Mouse (Mus musculus): ENCODE data around the gene Itk.

Gene Itk

DNA sequence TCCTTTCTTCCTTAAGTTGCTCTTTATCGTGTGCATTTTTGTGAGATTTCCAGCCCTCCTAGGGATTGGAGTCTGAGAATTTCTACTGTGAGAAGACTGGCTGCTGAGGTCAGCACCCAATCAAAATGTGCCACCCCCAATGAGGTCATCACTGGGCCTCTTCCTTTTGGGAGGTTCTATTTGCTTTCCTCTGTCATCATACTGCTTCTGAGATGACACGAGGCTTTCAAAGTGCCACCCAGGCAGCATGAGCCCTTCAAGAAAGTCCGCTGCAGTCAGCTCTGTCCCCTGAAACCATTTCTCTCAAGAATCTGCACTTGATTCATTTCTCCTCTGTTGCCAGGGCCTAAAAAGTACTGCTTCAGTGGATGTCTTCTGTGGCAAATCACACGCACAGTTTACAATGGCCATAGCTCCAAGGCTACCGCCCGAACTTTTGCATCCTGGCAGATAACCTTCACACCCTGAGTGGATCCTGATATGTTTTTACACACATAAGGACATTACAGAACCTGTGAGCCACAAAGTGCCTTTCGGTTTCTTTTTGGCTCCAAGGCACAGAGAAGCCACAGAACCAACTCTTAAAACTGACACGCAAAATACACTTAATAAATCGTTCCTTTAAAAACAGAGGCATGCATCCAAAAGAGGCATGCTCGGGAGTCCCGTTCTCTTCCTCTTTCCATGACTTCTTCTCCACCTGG, 80.9 kb downstream of the Itk start:
- no peak for DNase-seq (ENCODE audit: low spot score in 2 of 2)

DNA sequence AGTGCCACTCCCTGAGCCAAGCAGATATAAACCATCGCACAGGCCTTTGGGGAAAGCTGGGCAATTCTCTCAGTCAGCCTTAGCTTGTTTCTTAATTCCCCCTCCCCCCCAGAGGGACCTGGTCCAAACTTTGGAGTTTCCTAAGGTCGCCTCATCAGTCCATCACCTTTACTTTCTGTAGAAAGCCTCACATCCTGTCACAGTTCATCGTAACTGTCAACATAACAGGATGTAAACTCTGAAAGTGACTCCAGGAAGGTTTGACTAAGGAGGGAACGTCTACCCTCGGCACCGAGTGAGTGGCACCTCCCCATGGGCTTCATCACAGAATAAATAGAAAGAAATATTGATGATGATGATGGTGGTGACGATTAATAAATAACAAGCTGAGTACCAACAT, 81.5 kb downstream of the Itk start:
- DNase-seq (ENCODE audit: low spot score in 2 of 2): no peak

DNA sequence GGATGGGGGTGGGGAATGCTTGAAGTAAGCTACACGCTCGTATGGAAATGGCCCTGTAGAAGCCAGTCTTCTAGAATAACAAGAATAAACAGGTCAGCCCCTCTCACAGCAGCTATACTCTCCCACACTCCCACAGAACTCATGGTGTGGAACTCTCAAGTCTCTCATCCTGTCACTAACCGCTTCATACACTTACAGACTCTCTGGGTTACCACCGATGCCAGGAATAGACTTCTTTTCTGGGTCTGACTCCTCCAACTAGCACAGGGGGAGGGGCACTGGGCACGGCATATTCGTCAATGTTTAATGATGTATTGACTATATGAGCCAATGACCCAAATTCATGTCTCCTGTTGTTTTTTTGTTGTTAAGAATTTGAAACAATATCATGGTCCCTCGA, 82.5 kb downstream of the Itk start:
- DNase-seq (ENCODE audit: low spot score in 2 of 2): no peak

DNA sequence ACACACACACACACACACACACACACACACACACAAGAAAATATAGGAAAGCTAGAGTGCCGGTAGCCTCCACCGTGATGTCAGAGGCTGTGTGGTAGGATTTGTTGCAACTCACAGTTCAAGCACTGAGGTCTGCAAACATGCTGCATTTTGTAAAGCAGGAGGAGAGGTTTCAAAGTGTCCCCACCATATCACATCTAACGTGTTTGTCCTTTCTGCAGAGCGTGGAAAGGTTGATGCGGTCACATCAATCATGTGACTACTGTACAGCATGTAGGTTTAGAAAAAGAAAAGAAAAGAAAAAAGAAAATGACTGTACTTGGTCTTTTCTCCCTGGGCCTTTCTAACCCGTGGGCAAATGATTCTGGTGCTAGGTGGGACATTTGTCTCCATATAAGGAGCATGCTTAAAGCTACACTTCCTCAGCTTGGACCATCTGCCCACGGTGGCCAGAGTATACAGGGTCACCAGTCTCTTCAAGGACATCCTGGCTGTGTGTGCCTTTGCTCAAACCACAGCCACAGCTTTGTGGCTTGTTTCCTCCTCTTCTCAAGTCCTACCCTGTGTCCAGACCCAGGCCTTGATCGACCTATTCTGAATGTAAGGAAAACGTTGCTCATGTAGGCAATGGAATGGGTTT, 83.3 kb downstream of the Itk start:
- DNase-seq (ENCODE audit: low spot score in 2 of 2): no peak

DNA sequence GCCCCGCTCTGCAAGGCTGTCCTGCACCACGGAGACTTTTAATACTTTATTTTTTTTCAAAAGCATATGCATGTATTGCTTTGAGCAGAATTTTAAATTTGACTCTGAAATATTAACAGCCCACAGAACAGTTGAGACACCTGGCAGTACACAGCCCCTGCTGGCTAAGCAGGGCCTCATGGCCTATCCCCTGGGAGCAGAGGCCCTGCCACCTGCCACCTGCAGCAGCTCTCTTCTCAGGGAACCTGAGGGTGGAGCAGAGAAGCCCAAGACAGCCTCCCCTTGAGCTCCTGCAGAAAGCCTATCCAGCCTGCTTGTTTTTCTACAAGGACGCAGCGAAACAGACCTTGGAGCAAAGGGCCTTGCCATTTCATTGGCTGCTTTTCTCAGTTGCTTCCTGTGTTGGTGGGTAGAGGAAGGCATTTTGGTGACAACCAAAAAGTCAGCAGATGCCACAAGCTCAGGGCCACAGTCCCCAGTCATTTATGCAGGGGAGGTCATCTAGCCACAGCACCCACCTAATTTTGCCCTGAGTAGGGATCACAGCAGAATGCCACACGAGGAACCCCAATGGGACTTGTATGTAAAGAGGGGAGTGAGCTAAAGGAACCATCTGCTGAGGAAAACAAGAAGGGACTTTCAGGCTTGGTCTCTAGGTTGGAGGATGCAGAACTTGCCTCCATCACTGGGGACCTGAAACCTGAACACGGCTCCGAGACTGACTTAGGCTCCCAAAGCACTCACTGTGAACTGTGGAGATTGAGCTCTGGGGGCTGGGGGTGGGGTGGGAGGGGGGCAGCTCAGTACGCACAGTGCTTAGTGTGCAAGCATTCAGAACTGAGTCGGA, 84.2 kb downstream of the Itk start:
- no peak for DNase-seq (ENCODE audit: low spot score in 2 of 2)

DNA sequence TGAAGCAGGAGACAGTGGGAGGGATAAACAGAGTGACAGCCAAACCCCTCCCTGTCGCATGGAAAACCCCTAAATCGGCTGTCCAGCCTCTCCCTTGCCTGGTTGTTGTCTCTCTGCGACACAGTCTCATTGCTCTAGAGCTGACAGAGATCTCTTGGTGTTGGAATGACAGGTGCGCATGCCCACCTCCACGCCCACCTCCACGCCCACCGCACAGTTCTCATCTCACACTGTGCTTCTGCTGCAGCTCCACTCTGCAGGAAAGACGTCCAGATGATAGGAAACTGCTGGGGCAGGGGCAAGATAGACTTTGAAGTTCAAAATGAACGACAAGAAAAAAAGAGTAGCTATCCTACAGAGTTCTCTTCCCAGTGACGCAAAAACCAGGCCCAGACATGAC, 85.2 kb downstream of the Itk start:
- no peak for DNase-seq (ENCODE audit: low spot score in 2 of 2)

DNA sequence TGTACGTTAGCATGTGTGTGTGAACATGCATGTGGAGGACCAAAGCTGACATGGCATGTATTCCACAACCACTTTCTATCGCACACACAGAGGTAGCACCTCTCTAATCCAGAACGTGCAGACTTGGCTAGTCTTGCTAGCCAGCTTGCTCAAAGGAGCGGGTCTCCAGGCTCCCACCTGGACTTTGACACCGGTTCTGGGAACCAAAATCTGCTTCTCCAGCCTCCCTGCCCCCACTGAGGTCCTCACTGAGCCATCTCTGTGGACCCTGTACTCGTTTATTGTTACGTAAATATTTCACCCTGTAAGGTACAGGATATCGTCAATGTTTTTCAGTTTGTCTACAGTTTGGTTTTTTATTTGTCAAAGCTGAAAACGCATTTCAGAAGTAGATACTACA, 86.8 kb downstream of the Itk start:
- DNase-seq (ENCODE audit: low spot score in 2 of 2): no peak

DNA sequence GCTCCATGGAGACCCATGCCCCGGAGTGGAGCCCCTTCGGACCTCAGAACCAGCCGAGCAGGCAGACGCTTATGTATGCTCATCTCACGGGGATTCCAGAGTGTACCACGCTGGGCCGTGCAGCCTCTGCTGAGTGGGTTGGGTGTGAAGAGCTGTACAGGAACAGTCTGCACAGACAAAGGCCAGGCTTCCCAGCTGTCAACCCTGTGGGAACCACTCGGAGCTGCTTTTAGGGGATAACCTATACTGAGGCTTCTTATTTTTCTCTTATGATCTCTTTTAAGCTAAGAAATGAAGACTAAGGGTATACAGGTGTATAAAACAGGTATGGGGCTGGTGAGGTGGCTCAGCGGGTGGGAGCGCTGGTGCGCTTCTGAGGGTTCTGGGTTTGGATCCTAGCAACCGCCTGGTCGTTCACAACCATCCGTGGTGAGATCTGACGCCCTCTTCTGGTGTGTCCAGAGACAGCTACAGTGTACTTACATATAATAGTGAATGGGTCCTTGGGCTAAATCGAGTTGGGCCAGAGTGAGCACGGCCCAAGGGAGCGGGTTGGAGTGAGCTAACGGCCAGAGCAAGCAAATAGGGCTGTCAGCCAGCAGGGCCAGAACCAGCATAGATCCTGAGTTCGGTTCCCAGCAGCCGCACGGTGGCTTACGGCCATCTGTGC, 87.6 kb downstream of the Itk start:
- DNase-seq (ENCODE audit: low spot score in 2 of 2): no peak

DNA sequence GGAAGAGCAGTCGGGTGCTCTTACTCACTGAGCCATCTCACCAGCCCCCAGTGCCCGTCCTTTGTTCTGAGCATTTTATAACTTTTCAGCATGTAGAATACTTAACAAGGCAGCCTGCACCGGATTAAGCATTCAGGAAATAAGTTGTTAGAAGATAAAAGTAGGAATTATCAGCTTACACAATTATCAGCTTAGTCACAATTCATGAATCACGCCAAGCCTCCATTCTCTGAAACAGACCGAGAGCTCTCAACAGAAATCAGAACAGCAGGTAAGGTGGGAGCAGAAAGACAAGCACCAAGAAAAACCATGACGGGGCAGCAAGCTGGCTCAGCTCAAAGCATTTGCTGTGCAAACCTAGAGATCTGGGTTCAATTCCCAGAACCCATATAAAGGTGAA, 89.4 kb downstream of the Itk start:
- no peak for DNase-seq (ENCODE audit: low spot score in 2 of 2)

DNA sequence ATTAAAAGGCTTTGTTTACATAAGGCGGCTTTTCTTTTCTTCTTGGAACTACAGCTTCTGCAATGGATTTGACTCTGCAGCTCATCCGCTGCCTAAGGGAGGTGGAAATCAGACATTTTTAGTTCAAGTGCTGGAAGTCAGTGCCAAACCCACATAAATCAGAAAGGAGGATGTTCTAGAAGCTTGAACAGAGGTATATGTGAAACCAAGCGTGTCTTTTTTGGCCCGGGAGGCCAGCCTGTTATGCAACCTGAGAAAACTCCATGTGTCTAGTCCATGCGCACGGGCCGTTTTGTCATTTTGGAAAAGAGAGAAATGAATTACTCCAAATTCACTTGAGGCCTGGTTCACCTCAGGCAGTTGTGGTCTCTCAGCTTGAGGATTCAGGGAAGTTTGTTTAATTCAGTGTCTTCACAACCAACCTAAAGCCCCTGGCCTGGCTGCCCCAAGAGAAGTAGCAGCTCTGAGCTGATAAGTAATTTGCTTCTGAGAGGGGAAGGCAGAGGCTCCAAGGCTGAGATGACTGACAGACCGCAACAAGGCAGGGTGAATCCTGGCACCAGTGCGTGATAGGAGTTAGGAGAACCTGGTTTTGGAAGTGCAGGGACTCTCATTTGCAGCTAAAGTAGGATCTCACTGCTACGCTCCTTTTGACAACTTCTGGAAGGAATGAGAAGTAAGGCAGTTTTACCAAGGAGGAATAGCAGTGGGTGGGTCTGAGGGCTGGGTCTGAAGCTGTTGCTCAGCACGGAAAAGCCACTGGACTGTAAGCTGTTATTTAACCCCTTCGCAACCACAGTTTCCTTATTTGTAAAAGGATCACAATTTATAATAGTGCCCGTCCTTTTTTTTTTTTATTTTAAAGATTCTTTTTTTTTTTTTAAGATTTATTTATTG, 90.2 kb downstream of the Itk start:
- no peak for DNase-seq (ENCODE audit: low spot score in 2 of 2)

DNA sequence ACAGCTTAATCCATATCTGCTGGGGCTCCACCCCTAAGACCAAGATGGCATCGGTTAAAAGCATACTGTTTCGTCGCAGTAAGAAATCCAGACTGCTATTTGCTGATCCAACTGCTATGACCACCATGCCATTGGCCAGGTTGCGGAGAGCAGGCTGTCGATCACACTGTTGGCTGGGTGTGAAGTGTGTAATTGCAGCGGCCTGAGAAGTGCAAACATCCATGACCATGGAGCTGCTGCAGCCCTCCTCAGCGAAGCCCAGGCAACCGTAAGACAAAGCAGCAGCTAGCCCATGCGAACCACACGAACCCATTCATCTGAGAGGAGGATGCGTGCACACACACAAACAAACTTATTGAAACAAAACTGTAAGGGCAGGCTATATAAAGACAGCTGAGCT, 94.9 kb downstream of the Itk start:
- DNase-seq (ENCODE audit: low spot score in 2 of 2): no peak

DNA sequence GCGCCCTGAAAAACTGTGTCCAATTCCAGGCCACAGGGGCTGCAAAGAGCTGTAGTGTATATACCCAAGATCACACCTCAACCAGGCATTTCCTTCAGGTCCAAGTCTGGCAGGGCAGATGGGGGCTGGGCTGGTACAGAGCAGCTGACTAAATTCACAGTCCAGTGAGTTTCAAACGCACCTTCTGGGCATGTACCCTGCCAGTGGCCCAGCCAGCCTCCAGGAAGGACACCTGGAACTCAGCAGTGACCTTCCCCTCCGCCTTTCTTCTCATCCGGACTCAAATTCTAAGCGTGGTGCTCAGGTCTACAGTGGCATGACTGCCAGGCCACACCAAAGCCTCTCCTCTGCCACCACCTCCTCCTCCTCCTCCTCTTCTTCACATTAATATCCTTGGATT, 95.8 kb downstream of the Itk start:
- no peak for DNase-seq (ENCODE audit: low spot score in 2 of 2)

DNA sequence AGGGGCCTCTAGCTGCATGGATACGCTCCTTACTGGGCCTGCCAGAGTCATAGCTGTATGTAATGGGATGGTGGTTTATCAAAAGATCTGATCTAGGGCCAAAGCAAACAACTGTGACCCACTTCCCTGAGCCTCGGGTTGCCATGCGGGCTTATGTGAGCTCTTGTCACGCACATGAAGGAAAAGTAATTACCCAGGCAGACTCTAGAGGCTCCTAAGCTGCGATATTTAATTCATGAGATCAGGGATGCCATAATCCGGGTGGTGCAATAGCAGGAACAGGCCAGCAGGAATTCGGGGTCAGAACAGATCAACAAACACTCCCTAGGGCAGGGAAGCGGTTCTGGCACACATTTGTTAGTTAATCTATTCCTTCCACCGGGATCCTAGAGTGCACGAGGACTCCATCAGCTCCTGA, 98.3 kb downstream of the Itk start:
- DNase-seq (ENCODE audit: low spot score in 2 of 2): no peak

DNA sequence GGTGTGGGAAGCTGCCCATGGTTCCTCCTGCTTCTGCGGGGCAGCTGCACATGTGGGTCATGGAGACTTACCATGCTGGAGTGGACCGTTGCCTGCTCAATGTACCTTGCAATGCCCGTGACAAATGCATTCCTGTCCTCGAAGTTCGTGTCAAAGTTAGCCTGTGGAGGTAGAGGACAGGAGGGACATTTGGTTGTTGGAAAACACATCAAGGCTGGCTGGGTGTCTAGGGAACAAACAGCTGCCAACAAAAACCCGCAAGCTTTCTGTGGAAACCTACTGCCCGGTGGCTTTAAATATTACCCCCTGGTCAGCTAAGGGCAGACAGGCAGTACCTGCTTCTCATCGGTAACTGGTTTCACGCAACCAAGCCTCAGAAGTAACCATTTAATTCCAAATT, 99.8 kb downstream of the Itk start:
- DNase-seq (ENCODE audit: low spot score in 2 of 2): no peak

DNA sequence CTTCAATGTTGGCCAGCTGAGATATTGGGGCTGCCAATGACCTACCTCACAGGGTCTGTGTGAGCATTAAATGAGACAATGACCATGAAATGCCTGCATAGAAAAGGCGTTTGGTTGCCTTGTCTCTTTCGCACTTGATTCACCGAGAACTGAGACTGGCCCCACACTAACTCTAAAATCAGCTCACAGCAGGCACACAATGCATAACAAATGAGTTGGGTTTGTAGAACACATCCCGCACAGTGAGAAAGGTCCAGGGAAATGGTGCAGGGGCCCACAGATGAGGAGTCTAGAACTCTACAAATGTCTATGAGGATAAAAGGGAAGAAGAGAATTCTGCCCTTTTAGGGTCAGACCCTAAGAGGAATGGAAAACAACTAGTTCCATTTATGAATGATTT, 100.3 kb downstream of the Itk start:
- DNase-seq (ENCODE audit: low spot score in 2 of 2): no peak

DNA sequence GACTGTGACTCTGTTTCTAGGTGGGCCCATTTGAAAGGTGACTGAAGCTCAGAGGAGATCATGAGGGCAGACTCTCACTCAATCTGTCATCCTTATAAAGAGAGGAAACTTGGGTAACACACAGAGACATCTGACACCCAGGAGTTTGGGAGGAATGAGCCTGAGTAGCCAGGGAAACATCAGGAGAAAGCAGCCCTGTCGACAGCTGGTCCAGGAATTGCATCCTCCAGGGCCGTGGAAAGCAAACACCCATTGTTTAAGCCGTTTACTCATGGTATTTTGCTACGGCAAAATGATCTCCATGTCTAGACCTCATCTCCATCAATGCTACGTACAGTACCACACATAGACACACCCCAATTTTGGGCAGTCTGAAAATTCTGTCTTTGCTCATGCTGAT, 101.2 kb downstream of the Itk start:
- DNase-seq (ENCODE audit: low spot score in 2 of 2): no peak

DNA sequence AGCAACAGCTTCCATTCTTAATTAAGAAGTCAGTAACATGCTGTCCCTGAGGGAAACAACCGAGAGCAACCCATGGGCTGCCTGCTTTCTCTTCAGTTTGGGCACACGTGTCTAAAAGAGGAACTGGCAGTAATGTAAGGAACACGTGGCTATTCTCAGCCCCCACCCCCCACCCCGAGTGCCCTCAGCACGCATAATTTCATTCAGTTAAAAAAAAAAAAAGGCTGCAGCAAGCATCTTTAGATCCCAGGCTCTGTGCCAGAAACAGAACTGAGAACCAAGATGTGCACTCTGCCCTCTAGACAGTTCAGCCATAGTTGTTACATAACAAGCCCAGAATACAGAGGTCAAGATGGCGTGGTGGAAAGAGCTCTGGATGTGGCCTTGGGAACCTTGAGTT, 102.5 kb downstream of the Itk start:
- DNase-seq (ENCODE audit: low spot score in 2 of 2): no peak

DNA sequence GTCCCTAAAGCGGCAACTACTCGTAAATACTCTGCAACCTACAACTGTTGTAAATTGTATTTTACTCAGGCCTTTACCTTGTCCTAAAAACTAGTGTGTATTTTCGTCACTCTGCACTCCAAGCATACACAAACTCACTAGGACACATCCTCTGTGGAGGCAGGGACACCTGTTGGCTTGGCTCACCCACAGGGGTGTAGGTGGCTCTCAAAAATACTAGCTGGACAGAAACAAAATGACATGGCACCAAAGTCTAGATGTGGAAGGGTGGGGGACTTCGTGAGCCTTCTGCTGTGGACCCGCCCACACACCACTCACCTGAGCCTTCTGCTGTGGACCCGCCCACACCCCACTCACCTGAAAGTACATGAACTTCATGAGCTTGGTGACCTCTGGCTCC, 105.5 kb downstream of the Itk start:
- no peak for DNase-seq (ENCODE audit: low spot score in 2 of 2)

DNA sequence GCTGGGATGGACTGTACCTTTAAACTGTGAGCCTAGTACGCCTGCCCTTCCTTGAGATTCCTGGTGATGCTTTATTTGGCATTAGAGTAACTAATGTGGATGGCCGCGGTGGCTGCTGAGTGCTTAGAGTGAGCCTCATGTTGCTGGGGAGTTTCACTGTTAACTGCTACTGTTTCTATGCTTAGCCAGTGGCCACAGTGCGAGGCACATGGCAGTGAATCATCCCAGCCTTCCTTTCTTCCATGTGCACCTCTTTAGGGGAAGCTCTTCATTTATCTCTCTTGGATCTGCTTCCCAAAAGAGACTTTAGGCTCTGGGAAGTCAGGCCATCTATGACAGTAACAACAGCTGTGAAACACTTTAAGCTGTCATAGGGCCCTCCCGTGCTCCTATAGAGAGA, 106.7 kb downstream of the Itk start:
- DNase-seq (ENCODE audit: low spot score in 2 of 2): no peak

DNA sequence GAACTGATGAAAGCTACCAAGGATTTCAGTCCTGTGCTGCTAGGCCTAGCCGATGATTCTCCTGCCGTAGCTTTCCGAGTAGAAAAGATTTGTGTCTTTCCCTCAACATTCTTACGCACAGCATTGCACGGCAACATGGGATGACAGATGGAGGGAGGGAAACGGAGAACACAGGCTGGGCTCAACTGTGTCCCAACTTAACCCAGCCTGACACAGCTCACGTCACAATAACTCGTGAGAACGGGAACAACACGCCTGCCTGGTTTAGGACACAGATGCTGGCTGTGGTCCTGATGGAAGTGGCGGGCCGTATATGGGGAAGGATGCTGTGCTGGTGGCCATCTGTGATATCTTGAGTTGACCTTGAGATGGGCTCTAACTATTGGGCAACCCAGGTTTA, 110.6 kb downstream of the Itk start:
- DNase-seq (ENCODE audit: low spot score in 2 of 2): no peak

DNA sequence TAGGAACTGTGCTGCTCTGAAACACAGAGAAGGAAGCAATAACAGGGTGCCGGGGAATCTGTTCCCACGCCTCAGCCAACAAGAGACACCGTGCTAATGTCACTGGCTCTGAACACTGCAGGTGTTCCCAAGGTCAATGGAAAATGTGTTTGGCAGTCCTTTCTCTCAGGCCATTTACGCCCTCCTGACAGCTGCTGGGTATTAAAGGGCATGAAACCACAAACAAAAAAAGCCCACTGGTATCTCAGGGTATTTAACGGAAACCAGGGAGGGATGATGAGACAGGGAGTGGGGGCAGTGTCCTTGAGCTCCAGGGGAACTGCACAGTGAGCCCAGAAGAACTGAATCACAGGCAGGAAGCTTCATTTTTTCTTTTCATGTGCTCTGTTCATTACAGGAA, 111.2 kb downstream of the Itk start:
- no peak for DNase-seq (ENCODE audit: low spot score in 2 of 2)

Measured in frontal cortex, postnatal 25 days (tissue).